Mouse (Mus musculus) C2C12 (cell line): ENCODE results near the gene Atp23. TPM values are rescaled to one million over a fixed set of nuclear protein-coding genes. Genes with fewer than 3 reads are reported as not detected.

Experiments used
- H3K27me3 ChIP-seq: one replicate; pipeline ENCODE4 v1.6.1; 2011; ENCODE audit not compliant: control insufficient read depth, insufficient read depth, insufficient read length
- H3K36me3 ChIP-seq: one replicate; pipeline ENCODE4 v1.6.1; 2011; ENCODE audit not compliant: control insufficient read depth, insufficient read depth
- H3K4me3 ChIP-seq: one replicate; pipeline ENCODE4 v1.5.1; 2011; ENCODE audit warnings: mild to moderate bottlenecking, control low read depth; ENCODE audit not compliant: poor library complexity, insufficient read depth, severe bottlenecking
- H3K79me2 ChIP-seq: one replicate; pipeline ENCODE4 v1.6.1; 2011; ENCODE audit not compliant: control insufficient read depth, insufficient read depth
- H3K79me3 ChIP-seq: one replicate; pipeline ENCODE4 v1.6.1; 2011; ENCODE audit warnings: low read depth, control low read depth
- H3ac ChIP-seq: one replicate; pipeline ENCODE3; 2011; ENCODE audit warnings: low read depth; ENCODE audit not compliant: control insufficient read depth, insufficient read length
- CEBPB ChIP-seq: IDR thresholded peaks from one replicate; pipeline ENCODE4 v1.6.1; 2011; ENCODE audit warnings: low read depth, mild to moderate bottlenecking, control low read depth, moderate library complexity
- CTCF ChIP-seq: IDR thresholded peaks from one replicate; pipeline ENCODE4 v1.5.1; 2011; ENCODE audit not compliant: control insufficient read depth, insufficient read depth, insufficient read length
- FOSL1 ChIP-seq: IDR thresholded peaks from one replicate; pipeline ENCODE4 v1.8.0; 2011; ENCODE audit warnings: mild to moderate bottlenecking, low read length; ENCODE audit not compliant: poor library complexity, insufficient read depth, severe bottlenecking
- MAX ChIP-seq: IDR thresholded peaks from one replicate; pipeline ENCODE4 v1.6.1; 2011; ENCODE audit warnings: mild to moderate bottlenecking, control low read depth
- MYOD1 ChIP-seq: IDR thresholded peaks from one replicate; pipeline ENCODE4 v1.6.1; 2011; ENCODE audit warnings: low read depth; ENCODE audit not compliant: control insufficient read depth, insufficient read length
- MYOG ChIP-seq: IDR thresholded peaks from one replicate; pipeline ENCODE4 v1.6.1; 2011; ENCODE audit not compliant: control insufficient read depth, insufficient read length; ENCODE audit errors: extremely low read depth
- USF1 ChIP-seq: IDR thresholded peaks from one replicate; pipeline ENCODE4 v1.6.1; 2011; ENCODE audit warnings: low read depth, mild to moderate bottlenecking, control low read depth, moderate library complexity
- polyA plus RNA-seq: library from polyadenylated mRNA; unstranded; fragments of >200 nt; fragmentation: generic; extraction: Trizol; gene quantifications from one replicate; pipeline ENCODE4 v1.2.1, GENCODE M21; 2012; ENCODE audit warnings: missing spikeins

Atp23 gene
- polyA plus RNA-seq, 1 experiment = 13.4 TPM

- no peak overlapping the region for H3ac ChIP-seq
- no peaks in the 10 kb centered on the region for H3K79me2 ChIP-seq
- no peak overlapping the region for H3K4me3 ChIP-seq
- no peaks in the 10 kb centered on the region for H3K36me3 ChIP-seq
- H3K79me3 ChIP-seq = no peaks in the 10 kb centered on the region
- H3K27me3 ChIP-seq = no peaks in the 10 kb centered on the region
- TF ChIP-seq USF1 (no peak), MAX (no peak)
Observed at GRCm38 (mm10) chr10:126853286-126853685, 47.9 kb downstream of the Atp23 start.

GRCm38 (mm10) chr10:126845309-126845911 lies 55.7 kb downstream of the Atp23 start:
- Histone ChIP-seq H3K4me3 (no peak overlapping the region), H3ac (no peak overlapping the region)

GRCm38 (mm10) chr10:126844689-126845088 lies 56.5 kb downstream of the Atp23 start:
- no peak overlapping the region for H3K4me3 ChIP-seq
- TF ChIP-seq CEBPB (no peak), MYOG (no peak), USF1 (no peak), MYOD1 (no peak), CTCF (no peak), MAX (no peak)
- H3K27me3 ChIP-seq = no peaks in the 10 kb centered on the region
- no peaks in the 10 kb centered on the region for H3K36me3 ChIP-seq
- no peaks in the 10 kb centered on the region for H3K79me3 ChIP-seq
- no peak overlapping the region for H3ac ChIP-seq
- H3K79me2 ChIP-seq = no peaks in the 10 kb centered on the region

More at GRCm38 (mm10) chr10:126845309-126845911, 55.7 kb downstream of the Atp23 start:
- TF ChIP-seq MAX = no peak
- no peak for TF ChIP-seq CEBPB
- TF ChIP-seq USF1 = no peak
- no peak for TF ChIP-seq MYOD1
- TF ChIP-seq MYOG = no peak
- no peak for TF ChIP-seq FOSL1
- TF ChIP-seq CTCF = no peak
- H3K79me2 ChIP-seq = no peaks in the 10 kb centered on the region
- no peaks in the 10 kb centered on the region for H3K27me3 ChIP-seq
- H3K36me3 ChIP-seq = no peaks in the 10 kb centered on the region
- no peaks in the 10 kb centered on the region for H3K79me3 ChIP-seq

- Histone ChIP-seq H3K79me2 (no peaks in the 10 kb centered on the region), H3ac (no peak overlapping the region), H3K4me3 (no peak overlapping the region), H3K36me3 (no peaks in the 10 kb centered on the region), H3K27me3 (peaks cover 4% of the 10 kb centered on the region), H3K79me3 (no peaks in the 10 kb centered on the region)
- TF ChIP-seq MAX = no peak
- TF ChIP-seq CTCF = no peak
- no peak for TF ChIP-seq MYOG
- TF ChIP-seq FOSL1 = no peak
- no peak for TF ChIP-seq CEBPB
- TF ChIP-seq MYOD1 = no peak
- TF ChIP-seq USF1 = no peak
Observed at GRCm38 (mm10) chr10:126840266-126840665, 60.9 kb downstream of the Atp23 start.

- H3K36me3 ChIP-seq = no peaks in the 10 kb centered on the region
- no peak overlapping the region for H3K4me3 ChIP-seq
- no peak for TF ChIP-seq MAX
- TF ChIP-seq MYOG = no peak
- no peak for TF ChIP-seq CTCF
- TF ChIP-seq USF1 = no peak
- TF ChIP-seq MYOD1 = no peak
- TF ChIP-seq CEBPB = no peak
- no peak for TF ChIP-seq FOSL1
- no peak overlapping the region for H3ac ChIP-seq
- no peaks in the 10 kb centered on the region for H3K27me3 ChIP-seq
- no peaks in the 10 kb centered on the region for H3K79me3 ChIP-seq
- H3K79me2 ChIP-seq = no peaks in the 10 kb centered on the region
Observed at GRCm38 (mm10) chr10:126833006-126833405, 68.1 kb downstream of the Atp23 start.

GRCm38 (mm10) chr10:126831329-126831728 lies 69.8 kb downstream of the Atp23 start:
- Histone ChIP-seq H3K79me2 (no peaks in the 10 kb centered on the region), H3K27me3 (no peaks in the 10 kb centered on the region), H3K4me3 (no peak overlapping the region), H3K79me3 (no peaks in the 10 kb centered on the region), H3ac (no peak overlapping the region), H3K36me3 (no peaks in the 10 kb centered on the region)
- TF ChIP-seq USF1 = no peak
- TF ChIP-seq MYOG = no peak
- TF ChIP-seq MYOD1 = no peak
- TF ChIP-seq CTCF = no peak
- no peak for TF ChIP-seq MAX
- TF ChIP-seq CEBPB = no peak
- TF ChIP-seq FOSL1 = no peak
